Mouse (Mus musculus) liver, embryonic 16.5 days (tissue): ENCODE results near the gene Tmem30a. TPM values are rescaled to one million over a fixed set of nuclear protein-coding genes. Genes with fewer than 3 reads are reported as not detected.
A peak's percentile ranks its signal among the peaks of the same experiment; 100 is the strongest.

ENCODE experiments used
- ATAC-seq: fragments of 200-750 bp; cut with Nextera tagmentation; 2 replicates; pipeline ENCODE4 v1.8.0; 2017; ENCODE audit warnings: low read depth, mild to moderate bottlenecking, moderate number of reproducible peaks, moderate library complexity
- H3K27ac ChIP-seq: fragments of 300-500 bp; sonication (generic); 2 replicates; pipeline ENCODE4 v1.5.1; 2014; ENCODE audit warnings: mild to moderate bottlenecking, low read length
- H3K27me3 ChIP-seq: fragments of 300-500 bp; sonication (generic); 2 replicates; pipeline ENCODE4 v1.6.1; 2014; ENCODE audit warnings: low read depth, low read length, mixed read lengths; ENCODE audit not compliant: control insufficient read depth, insufficient read depth
- H3K36me3 ChIP-seq: fragments of 300-500 bp; sonication (generic); 2 replicates; pipeline ENCODE4 v1.6.1; 2014; ENCODE audit warnings: mild to moderate bottlenecking; ENCODE audit not compliant: control insufficient read depth, insufficient read depth
- H3K4me1 ChIP-seq: fragments of 300-500 bp; sonication (generic); 2 replicates; pipeline ENCODE4 v1.6.1; 2014; ENCODE audit warnings: low read depth, low read length, mixed read lengths; ENCODE audit not compliant: control insufficient read depth
- H3K4me2 ChIP-seq: fragments of 300-500 bp; sonication (generic); 2 replicates; pipeline ENCODE4 v1.6.1; 2014; ENCODE audit warnings: low read depth, low read length, mixed read lengths
- H3K4me3 ChIP-seq: fragments of 300-500 bp; sonication (generic); 2 replicates; pipeline ENCODE4 v1.5.1; 2014; ENCODE audit warnings: low read depth, mild to moderate bottlenecking, low read length
- H3K9ac ChIP-seq: fragments of 300-500 bp; sonication (generic); 2 replicates; pipeline ENCODE4 v1.6.1; 2014; ENCODE audit warnings: low read depth, low read length
- H3K9me3 ChIP-seq: fragments of 300-500 bp; sonication (generic); replicated peaks from 2 replicates; pipeline ENCODE4 v1.6.1; 2016; ENCODE audit warnings: low read length; ENCODE audit not compliant: control insufficient read depth
- WGBS: fragments of 180-500 bp; shearing (Covaris S2); extraction: QIAGEN DNeasy Blood & Tissue Kit; methylation state at CpG from one replicate; pipeline ENCODE4 v1.1.7; 2014; ENCODE audit not compliant: insufficient replicate concordance; 5-methylcytosine and 5-hydroxymethylcytosine counted together
- polyA plus RNA-seq: library from polyadenylated mRNA; unstranded; fragments of >200 nt; fragmentation: Nextera tagmentation; extraction: Ambion mirVana; gene quantifications from 2 replicates; pipeline ENCODE4 v1.2.1, GENCODE M21; 2015

The Tmem30a gene
- polyA plus RNA-seq, 1 experiment from 2014 or later, result 33.0 TPM

DNA sequence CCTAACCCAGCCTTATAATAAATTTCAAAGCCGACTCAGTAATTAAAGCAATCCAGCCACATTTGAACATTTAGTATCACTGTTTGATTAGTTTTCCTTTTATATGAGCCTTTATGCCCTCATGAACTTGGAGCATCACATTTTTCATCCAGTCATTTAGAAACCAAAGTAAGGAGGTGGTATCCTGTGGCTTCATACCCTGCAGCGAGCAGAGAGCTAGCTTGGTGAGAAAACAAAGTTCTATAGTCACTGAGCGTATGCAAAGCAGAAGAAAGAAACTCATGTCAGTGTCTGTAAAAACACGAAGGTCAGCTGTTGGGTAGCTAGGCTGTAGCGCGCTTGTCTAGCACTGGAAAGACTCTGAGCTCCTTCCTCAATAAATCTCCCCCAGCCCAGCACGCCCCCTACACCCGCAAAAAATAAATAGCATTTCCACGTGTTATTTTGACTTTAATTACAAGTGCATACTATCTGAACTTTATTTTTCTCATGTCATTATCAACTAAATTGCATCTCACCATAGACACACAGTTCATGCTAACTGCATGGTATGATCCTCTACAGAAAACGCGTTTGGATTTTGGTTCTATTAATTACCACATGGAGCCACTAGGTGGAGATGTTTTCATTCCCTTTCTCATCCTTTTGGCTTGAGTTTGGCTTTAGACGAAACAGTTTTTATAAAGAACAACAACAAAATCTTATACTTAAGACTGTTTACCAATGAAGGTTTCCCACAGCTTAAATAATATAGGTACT is 13.2 kb upstream of the Tmem30a start:
- Histone ChIP-seq H3K4me1 (no peaks in the 10 kb centered on the region; the same call in none of the 2 replicates), H3K4me2 (no peak overlapping the region), H3K4me3 (no peak overlapping the region), H3K36me3 (no peaks in the 10 kb centered on the region), H3K9me3 (no peaks in the 10 kb centered on the region), H3K27ac (no peak overlapping the region), H3K27me3 (no peaks in the 10 kb centered on the region), H3K9ac (no peak overlapping the region)
- no peak for ATAC-seq
- 41% methylated on average over 12 of the region's 12 CpGs for WGBS

DNA sequence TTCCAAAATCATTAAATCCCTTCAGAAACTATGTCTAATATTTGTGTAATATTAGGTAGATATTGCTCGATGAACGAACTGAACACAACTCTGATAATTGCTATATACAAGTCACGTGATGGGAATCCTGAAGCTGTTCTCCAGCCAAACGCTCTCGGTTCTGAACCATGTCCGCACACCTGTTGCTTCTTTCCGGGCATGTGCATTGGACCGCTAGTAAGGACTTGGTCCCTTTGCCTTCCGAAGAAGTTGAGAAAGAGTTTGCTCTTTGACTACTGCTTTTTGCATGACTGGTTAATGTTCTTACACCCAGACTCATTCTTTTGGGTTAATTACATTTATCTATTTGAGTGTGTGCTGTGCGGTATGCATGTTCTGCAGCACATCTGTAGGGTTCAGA is 12.1 kb upstream of the Tmem30a start:
- no peak for ATAC-seq
- H3K4me2 ChIP-seq, result no peak overlapping the region
- 82% methylated on average over 10 of the region's 10 CpGs for whole genome bisulfite sequencing
- no peak overlapping the region for H3K27ac ChIP-seq
- no peaks in the 10 kb centered on the region; the same call in 1 of the 2 replicates for H3K4me1 ChIP-seq
- H3K9ac ChIP-seq, result no peak overlapping the region
- no peaks in the 10 kb centered on the region for H3K36me3 ChIP-seq
- no peaks in the 10 kb centered on the region for H3K9me3 ChIP-seq
- H3K4me3 ChIP-seq, result no peak overlapping the region
- no peaks in the 10 kb centered on the region for H3K27me3 ChIP-seq

DNA sequence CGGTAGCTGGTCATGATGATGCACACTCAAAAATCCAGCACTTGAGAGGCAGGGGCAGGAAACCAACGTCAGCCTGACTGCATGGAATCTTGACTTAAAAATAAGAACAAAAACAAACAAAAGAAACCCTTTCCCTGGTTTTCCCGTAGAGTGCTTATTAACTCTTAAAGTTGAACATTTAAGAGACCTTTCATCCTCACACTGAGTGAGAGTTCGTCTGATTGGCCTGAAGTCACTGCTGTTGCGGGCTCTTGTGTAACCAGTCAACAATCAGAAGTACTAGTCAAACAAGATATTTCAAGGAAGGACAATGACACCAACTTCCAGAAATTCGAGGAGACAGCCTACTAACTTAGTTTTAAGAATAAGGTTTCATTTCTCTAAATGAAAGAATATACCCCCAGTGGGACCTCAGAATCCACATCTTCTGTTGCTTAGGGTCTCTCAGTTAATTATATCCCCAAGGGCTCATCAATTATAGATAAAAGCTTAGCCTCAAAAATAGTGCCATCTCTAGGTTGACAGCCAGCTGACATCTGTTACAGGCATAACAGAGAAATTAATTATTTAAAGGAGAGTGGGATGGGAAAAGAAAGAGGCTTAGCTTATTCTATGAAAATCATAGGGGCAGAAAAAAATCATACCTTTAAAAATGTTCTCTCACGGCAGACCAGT is 3.3 kb upstream of the Tmem30a start:
- Histone ChIP-seq H3K27me3 (no peaks in the 10 kb centered on the region), H3K4me2 (no peak overlapping the region), H3K4me1 (peaks cover 2% of the 10 kb centered on the region), H3K36me3 (no peaks in the 10 kb centered on the region), H3K4me3 (no peak overlapping the region), H3K9ac (no peak overlapping the region), H3K9me3 (no peaks in the 10 kb centered on the region), H3K27ac (no peak overlapping the region)
- no peak for ATAC-seq
- WGBS, result 53% methylated on average over 7 of the region's 7 CpGs

DNA sequence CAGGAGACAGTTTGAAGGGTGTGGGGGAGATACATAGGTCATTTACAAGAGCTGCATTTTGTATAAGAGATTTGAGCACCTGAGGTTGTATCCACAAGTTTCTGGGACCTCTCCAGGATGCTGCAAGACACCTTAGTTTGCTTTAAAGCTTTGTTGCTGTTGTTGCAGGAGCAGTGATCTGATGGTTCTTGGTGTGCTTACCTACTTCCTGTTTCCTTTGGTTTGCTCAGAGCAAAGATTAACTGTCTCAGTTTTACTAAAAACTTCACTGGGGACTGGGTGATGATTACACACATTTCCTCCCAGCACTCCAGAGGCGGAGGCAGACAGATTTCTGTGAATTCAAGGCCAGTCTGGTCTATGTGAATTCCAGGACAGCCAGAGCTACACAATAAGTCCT is 1.8 kb upstream of the Tmem30a start:
- Histone ChIP-seq H3K4me2 (no peak overlapping the region), H3K9me3 (no peaks in the 10 kb centered on the region), H3K27me3 (no peaks in the 10 kb centered on the region), H3K36me3 (no peaks in the 10 kb centered on the region), H3K9ac (no peak overlapping the region), H3K27ac (no peak overlapping the region), H3K4me3 (no peak overlapping the region), H3K4me1 (peaks cover 4% of the 10 kb centered on the region)
- no peak for ATAC-seq
- 29% methylated on average over 1 of the region's 1 CpGs for WGBS

DNA sequence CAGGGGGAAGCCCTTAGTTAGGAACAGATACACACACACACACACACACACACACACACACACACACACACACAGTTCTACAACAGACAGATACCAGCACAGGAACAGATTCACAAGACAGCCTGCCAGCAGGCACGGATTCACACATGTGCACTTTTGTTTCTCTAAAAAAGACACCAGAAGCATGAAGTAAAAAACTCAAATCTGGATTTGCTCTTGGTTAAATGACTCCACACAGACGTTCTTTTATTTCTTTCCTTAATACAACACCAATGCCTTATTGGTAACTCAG is 7.6 kb downstream of the Tmem30a start:
- no peak overlapping the region for H3K27ac ChIP-seq
- H3K4me3 ChIP-seq, result no peak overlapping the region
- no peaks in the 10 kb centered on the region for H3K36me3 ChIP-seq
- H3K9ac ChIP-seq, result no peak overlapping the region
- ATAC-seq, result no peak
- 64% methylated on average over 2 of the region's 2 CpGs for WGBS
- no peaks in the 10 kb centered on the region for H3K27me3 ChIP-seq
- H3K4me2 ChIP-seq, result no peak overlapping the region
- H3K4me1 ChIP-seq, result peaks cover 5% of the 10 kb centered on the region
- no peaks in the 10 kb centered on the region for H3K9me3 ChIP-seq

DNA sequence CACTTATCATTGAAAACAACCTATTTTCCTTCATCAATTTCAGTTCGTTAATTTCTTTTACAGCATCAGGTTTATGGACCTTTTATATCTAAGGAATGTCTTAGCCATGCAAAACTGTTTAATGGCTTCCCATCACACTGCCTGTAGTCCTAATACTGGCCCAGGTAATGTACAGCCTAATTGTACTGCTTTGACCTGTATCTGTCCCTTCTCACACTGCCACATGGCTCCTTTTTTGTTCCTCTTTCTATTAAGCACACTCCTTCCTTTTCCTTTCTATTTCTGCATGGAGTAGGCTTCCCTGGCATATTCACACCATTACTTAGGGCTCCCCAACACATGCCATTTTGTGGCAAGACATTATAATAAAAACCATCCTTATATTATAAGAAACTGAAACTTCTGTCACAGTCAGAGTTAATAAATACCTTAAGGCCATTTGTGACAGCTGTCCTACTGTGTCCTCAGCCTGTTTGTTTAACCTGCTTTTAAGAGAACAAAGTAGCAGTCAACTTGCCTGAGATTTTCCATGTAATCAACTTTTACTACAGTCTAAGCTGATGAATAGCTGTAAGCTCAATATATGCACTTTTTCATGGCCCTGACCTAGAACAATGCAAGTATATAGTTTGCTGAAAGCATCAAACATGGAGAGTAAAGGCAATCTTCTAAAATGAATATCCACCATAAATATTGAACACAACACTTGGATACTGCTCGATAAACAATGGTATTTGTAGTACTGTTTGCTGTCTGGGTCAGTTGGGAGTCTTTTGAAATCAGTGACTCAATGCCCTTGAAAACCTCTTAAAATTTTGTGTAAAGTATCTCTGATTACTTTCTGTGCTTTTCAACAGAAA is 8.1 kb downstream of the Tmem30a start:
- H3K4me2 ChIP-seq, result 0 out of 2 replicates have a peak overlapping the region, but pooled peaks have one; percentile 17
- no peak; the same call in 1 of the 2 replicates for ATAC-seq
- WGBS, result 61% methylated on average over 2 of the region's 2 CpGs

DNA sequence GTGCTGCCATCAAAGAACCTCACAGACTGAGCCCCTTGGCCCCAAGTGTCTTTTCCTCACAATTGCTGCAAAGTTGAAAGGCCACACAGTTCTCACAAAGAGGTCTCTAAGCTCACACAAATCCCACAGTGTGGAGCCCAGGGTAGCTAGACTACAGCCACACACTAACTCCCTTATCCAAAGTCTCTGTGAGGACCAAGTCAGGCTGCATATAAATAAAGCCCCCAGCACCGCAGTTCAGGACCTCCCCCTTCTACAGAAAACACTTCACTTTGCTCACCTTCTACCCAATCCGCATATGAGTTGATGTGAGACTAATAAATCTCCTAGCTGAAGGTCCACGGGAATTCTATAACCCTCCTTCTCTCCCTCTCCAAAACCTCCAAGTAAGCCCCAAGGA is 8.9 kb downstream of the Tmem30a start:
- Histone ChIP-seq H3K9me3 (no peaks in the 10 kb centered on the region), H3K27me3 (no peaks in the 10 kb centered on the region), H3K4me2 (no peak overlapping the region), H3K36me3 (no peaks in the 10 kb centered on the region), H3K4me3 (no peak overlapping the region), H3K9ac (no peak overlapping the region), H3K4me1 (peaks cover 3% of the 10 kb centered on the region), H3K27ac (no peak overlapping the region)
- no peak for ATAC-seq
- 70% methylated on average over 3 of the region's 3 CpGs for WGBS

More for the DNA sequence above, 8.1 kb downstream of the Tmem30a start:
- peaks cover 3% of the 10 kb centered on the region for H3K4me1 ChIP-seq
- no peaks in the 10 kb centered on the region for H3K27me3 ChIP-seq
- H3K27ac ChIP-seq, result peak overlapping the region; percentile 10; the same call in 1 of the 2 replicates
- no peak overlapping the region for H3K9ac ChIP-seq
- no peak overlapping the region for H3K4me3 ChIP-seq
- H3K9me3 ChIP-seq, result no peaks in the 10 kb centered on the region
- no peaks in the 10 kb centered on the region for H3K36me3 ChIP-seq

DNA sequence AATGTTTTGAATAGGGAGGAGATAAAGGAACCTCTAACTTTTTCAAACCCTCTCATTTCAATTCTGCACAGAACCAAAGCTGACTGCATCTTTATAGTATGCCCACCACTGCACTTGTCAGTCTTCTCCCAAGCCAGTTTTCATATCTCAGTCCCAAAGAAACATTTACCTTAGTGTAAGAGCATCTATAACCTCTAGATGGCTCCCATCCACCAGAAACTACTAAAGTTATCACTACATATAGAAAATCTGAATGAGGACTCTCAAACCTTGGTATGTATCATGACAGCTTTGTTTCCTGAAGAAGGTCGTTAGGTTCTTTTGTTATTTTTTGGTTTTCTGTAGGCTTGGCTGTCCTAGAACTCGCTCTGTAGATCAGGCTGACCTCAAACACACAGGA is 14.0 kb downstream of the Tmem30a start:
- no peak overlapping the region for H3K27ac ChIP-seq
- ATAC-seq, result no peak
- WGBS, result 53% methylated on average over 2 of the region's 2 CpGs
- H3K27me3 ChIP-seq, result no peaks in the 10 kb centered on the region
- no peak overlapping the region for H3K4me3 ChIP-seq
- peaks cover 2% of the 10 kb centered on the region; the same call in 1 of the 2 replicates for H3K36me3 ChIP-seq
- no peaks in the 10 kb centered on the region for H3K9me3 ChIP-seq
- no peaks in the 10 kb centered on the region for H3K4me1 ChIP-seq
- H3K9ac ChIP-seq, result no peak overlapping the region
- no peak overlapping the region for H3K4me2 ChIP-seq
